Mouse (Mus musculus): Measurements from ENCODE around the gene Nup188. TPM values are rescaled to one million over a fixed set of nuclear protein-coding genes. Genes with fewer than 3 reads are reported as not detected.

The Nup188 gene
- total RNA-seq (2014; rRNA removed) = 25.1 and 29.3 TPM in 2 replicates
- polyA plus RNA-seq (2015; fragmentation: Nextera tagmentation; extraction: Ambion mirVana) = 11.8 and 14.1 TPM in 2 replicates

GRCm38 (mm10) chr2:30286192-30287026, at the start of gene Nup188, which contains the start of gene Dolk:
TSS of gene Nup188 (plus strand) at chr2:30286397.
TSS of gene Dolk (minus strand) at chr2:30286334.
- peak within 1 kb of the TSS; percentile 66 for H3K27ac ChIP-seq (ENCODE audit: low read depth, low read length)
- H3K36me3 ChIP-seq (ENCODE audit: insufficient read depth) = peaks cover 6% of the 10 kb centered on the region; the same call in 1 of the 2 replicates
- H3K4me1 ChIP-seq (ENCODE audit: insufficient read depth) = peaks cover 12% of the 10 kb centered on the region
- no peaks in the 10 kb centered on the region for H3K27me3 ChIP-seq (ENCODE audit: insufficient read depth, low read length)
- no peaks in the 10 kb centered on the region for H3K9me3 ChIP-seq (ENCODE audit: low read length)
- H3K4me3 ChIP-seq (ENCODE audit: low read depth, low read length) = peak within 1 kb of the TSS; percentile 86
- WGBS = 2% methylated on average over 61 of the region's 68 CpGs
- ATAC-seq (peak; percentile 98), DNase-seq (peak; percentile 97)
- H3K4me2 ChIP-seq (ENCODE audit: low read depth) = peak within 1 kb of the TSS; percentile 90
- H3K9ac ChIP-seq = peak within 1 kb of the TSS; percentile 81
- TF ChIP-seq CTCF (IDR thresholded peaks at IDR 0.05; ENCODE audit: low read depth) = no peak

GRCm38 (mm10) chr2:30236426-30237198, 49.6 kb upstream of the Nup188 start:
- Histone ChIP-seq H3K36me3 (ENCODE audit: insufficient read depth) (peaks cover 16% of the 10 kb centered on the region), H3K9ac (peak overlapping the region; percentile 73), H3K4me3 (ENCODE audit: low read depth, low read length) (peak overlapping the region; percentile 96), H3K27ac (ENCODE audit: low read depth, low read length) (peak overlapping the region; percentile 64), H3K4me1 (ENCODE audit: insufficient read depth) (peaks cover 13% of the 10 kb centered on the region), H3K4me2 (ENCODE audit: low read depth) (peak overlapping the region; percentile 85), H3K27me3 (ENCODE audit: insufficient read depth, low read length) (no peaks in the 10 kb centered on the region), H3K9me3 (ENCODE audit: low read length) (no peaks in the 10 kb centered on the region)
- DNase-seq (no peak), ATAC-seq (no peak)
- no peak for TF ChIP-seq CTCF (IDR thresholded peaks at IDR 0.05; ENCODE audit: low read depth)
- 3% methylated on average over 18 of the region's 18 CpGs for WGBS

GRCm38 (mm10) chr2:30237199-30237880, 48.9 kb upstream of the Nup188 start, which contains the start of gene Lrrc8a:
TSS of gene Lrrc8a (plus strand) at chr2:30237715.
- no peaks in the 10 kb centered on the region for H3K27me3 ChIP-seq (ENCODE audit: insufficient read depth, low read length)
- ATAC-seq (peak; percentile 98), DNase-seq (peak; percentile 99)
- H3K4me2 ChIP-seq (ENCODE audit: low read depth) = peak within 1 kb of the TSS; percentile 85
- H3K9ac ChIP-seq = peak within 1 kb of the TSS; percentile 73
- no peaks in the 10 kb centered on the region for H3K9me3 ChIP-seq (ENCODE audit: low read length)
- H3K27ac ChIP-seq (ENCODE audit: low read depth, low read length) = peak within 1 kb of the TSS; percentile 84
- H3K4me3 ChIP-seq (ENCODE audit: low read depth, low read length) = peak within 1 kb of the TSS; percentile 96
- H3K4me1 ChIP-seq (ENCODE audit: insufficient read depth) = peaks cover 13% of the 10 kb centered on the region
- peak; percentile 57 for TF ChIP-seq CTCF (IDR thresholded peaks at IDR 0.05; ENCODE audit: low read depth)
- 2% methylated on average over 67 of the region's 67 CpGs for WGBS
- peaks cover 23% of the 10 kb centered on the region for H3K36me3 ChIP-seq (ENCODE audit: insufficient read depth)

- TF ChIP-seq CTCF (IDR thresholded peaks at IDR 0.05; ENCODE audit: low read depth) = no peak
Measured at GRCm38 (mm10) chr2:30237881-30238280, 48.3 kb upstream of the Nup188 start.

GRCm38 (mm10) chr2:30238906-30239465, 47.2 kb upstream of the Nup188 start:
- Histone ChIP-seq H3K4me1 (ENCODE audit: insufficient read depth) (peaks cover 13% of the 10 kb centered on the region), H3K27ac (ENCODE audit: low read depth, low read length) (no peak overlapping the region), H3K36me3 (ENCODE audit: insufficient read depth) (peaks cover 38% of the 10 kb centered on the region), H3K27me3 (ENCODE audit: insufficient read depth, low read length) (no peaks in the 10 kb centered on the region), H3K9me3 (ENCODE audit: low read length) (no peaks in the 10 kb centered on the region), H3K4me3 (ENCODE audit: low read depth, low read length) (peak overlapping the region; percentile 96; the same call in 1 of the 2 replicates), H3K4me2 (ENCODE audit: low read depth) (peak overlapping the region; percentile 85), H3K9ac (peak overlapping the region; percentile 73)
- no peak for TF ChIP-seq CTCF (IDR thresholded peaks at IDR 0.05; ENCODE audit: low read depth)
- ATAC-seq = no peak
- no peak for DNase-seq
- WGBS = 79% methylated on average over 3 of the region's 3 CpGs

More at GRCm38 (mm10) chr2:30237881-30238280, 48.3 kb upstream of the Nup188 start:
- H3K27me3 ChIP-seq (ENCODE audit: insufficient read depth, low read length) = no peaks in the 10 kb centered on the region
- no peaks in the 10 kb centered on the region for H3K9me3 ChIP-seq (ENCODE audit: low read length)
- peak overlapping the region; percentile 85 for H3K4me2 ChIP-seq (ENCODE audit: low read depth)
- H3K4me3 ChIP-seq (ENCODE audit: low read depth, low read length) = peak overlapping the region; percentile 96
- peaks cover 13% of the 10 kb centered on the region for H3K4me1 ChIP-seq (ENCODE audit: insufficient read depth)
- peaks cover 27% of the 10 kb centered on the region for H3K36me3 ChIP-seq (ENCODE audit: insufficient read depth)
- peak; percentile 82 for ATAC-seq
- DNase-seq = peak; percentile 69
- peak overlapping the region; percentile 84 for H3K27ac ChIP-seq (ENCODE audit: low read depth, low read length)
- under 1% methylated on average over 40 of the region's 42 CpGs for WGBS
- H3K9ac ChIP-seq = peak overlapping the region; percentile 73

GRCm38 (mm10) chr2:30239777-30240176, 46.4 kb upstream of the Nup188 start:
- no peak overlapping the region for H3K4me2 ChIP-seq (ENCODE audit: low read depth)
- H3K9ac ChIP-seq = no peak overlapping the region
- ATAC-seq (no peak), DNase-seq (no peak)
- peaks cover 13% of the 10 kb centered on the region for H3K4me1 ChIP-seq (ENCODE audit: insufficient read depth)
- H3K36me3 ChIP-seq (ENCODE audit: insufficient read depth) = peaks cover 46% of the 10 kb centered on the region
- H3K27me3 ChIP-seq (ENCODE audit: insufficient read depth, low read length) = no peaks in the 10 kb centered on the region
- H3K27ac ChIP-seq (ENCODE audit: low read depth, low read length) = no peak overlapping the region
- TF ChIP-seq CTCF (IDR thresholded peaks at IDR 0.05; ENCODE audit: low read depth) = no peak
- 66% methylated on average over 4 of the region's 4 CpGs for WGBS
- H3K4me3 ChIP-seq (ENCODE audit: low read depth, low read length) = no peak overlapping the region
- no peaks in the 10 kb centered on the region for H3K9me3 ChIP-seq (ENCODE audit: low read length)
